Mouse (Mus musculus): ENCODE measurements around the gene Plcl1. TPM values are rescaled to one million over a fixed set of nuclear protein-coding genes. Genes with fewer than 3 reads are reported as not detected.
A peak's percentile ranks its signal among the peaks of the same experiment; 100 is the strongest.

Plcl1 gene
- total and polyA plus RNA-seq, 3 experiments, result 0.08 to 0.41 (median 0.13) TPM

DNA sequence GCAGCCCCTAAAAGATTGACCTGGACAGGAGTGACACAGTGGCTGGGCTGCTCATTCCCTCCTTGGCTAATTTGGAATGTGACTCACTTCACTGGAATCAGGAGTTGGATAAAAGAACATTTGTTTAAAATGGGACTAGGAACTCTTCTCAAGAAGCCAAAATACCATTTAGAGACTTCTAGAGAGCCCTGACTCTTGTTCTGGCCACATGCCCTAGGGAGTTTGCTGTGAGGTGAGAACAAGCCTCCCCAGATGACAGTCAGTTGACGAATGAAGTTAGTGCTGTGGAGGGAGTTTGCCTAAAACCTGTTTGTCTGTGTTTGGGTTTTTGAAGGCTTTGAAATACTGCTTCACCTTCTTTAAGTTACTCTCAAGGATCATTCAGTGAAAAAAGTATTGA is 128.1 kb downstream of the Plcl1 start:
- Histone ChIP-seq H3K9ac (ENCODE audit: insufficient read depth, low read depth) (no peak overlapping the region), H3K36me3 (replicated peaks in 1 of 2; ENCODE audit: control insufficient read depth in 1 of 2, insufficient read depth in 1 of 2, low read length in 1 of 2) (no peaks in the 10 kb centered on the region), H3K27ac (ENCODE audit: insufficient read depth, low read depth) (no peak overlapping the region), H3K4me1 (ENCODE audit: control insufficient read depth in 1 of 2, insufficient read depth in 2 of 2) (no peaks in the 10 kb centered on the region), H3K4me2 (ENCODE audit: insufficient read depth, low read depth, poor library complexity, severe bottlenecking) (no peak overlapping the region), H3K79me2 (replicated peaks; ENCODE audit: control insufficient read depth, extremely low read depth, insufficient read depth, poor library complexity, severe bottlenecking) (no peaks in the 10 kb centered on the region), H3K4me3 (replicated peaks in 1 of 3; ENCODE audit: low read depth in 2 of 3, low read length in 2 of 3, poor library complexity in 1 of 3) (no peak overlapping the region), H3K27me3 (replicated peaks) (no peaks in the 10 kb centered on the region), H3K9me3 (replicated peaks; ENCODE audit: low read length) (no peaks in the 10 kb centered on the region)
- in situ Hi-C loops (cut with MboI; ENCODE audit: low pct_ligation_motif_present, low pct_unique_long_range_greater_than_20kb, low sequenced_read_pairs) (no loop called here), dilution Hi-C loops (cut with MboI; ENCODE audit: extremely low pct_ligation_motif_present, extremely low pct_unique_long_range_greater_than_20kb, low sequenced_read_pairs) (no loop called here)
- no peak for DNase-seq (ENCODE audit: extremely low read depth)
- no peak for TF ChIP-seq ZNF384 (IDR thresholded peaks at IDR 0.05; ENCODE audit: low read depth, low read length)
- no peak for TF ChIP-seq E2F4 (IDR thresholded peaks at IDR 0.05; ENCODE audit: insufficient replicate concordance, low read depth, low read length)
- no peak for TF ChIP-seq USF2 (conservative IDR thresholded peaks at IDR 0.05; ENCODE audit: low read depth, low read length)
- TF ChIP-seq JUND (conservative IDR thresholded peaks at IDR 0.05; ENCODE audit: low read depth, low read length), result no peak

- Histone ChIP-seq H3K4me1 (ENCODE audit: control insufficient read depth in 1 of 2, insufficient read depth in 2 of 2) (peaks cover 0 to 8% of the 10 kb centered on the region in 2 experiments; a peak in 2 of 4 replicates), H3K9ac (ENCODE audit: insufficient read depth, low read depth) (no peak overlapping the region), H3K27me3 (replicated peaks) (no peaks in the 10 kb centered on the region), H3K36me3 (replicated peaks in 1 of 2; ENCODE audit: control insufficient read depth in 1 of 2, insufficient read depth in 1 of 2, low read length in 1 of 2) (no peaks in the 10 kb centered on the region), H3K4me3 (replicated peaks in 1 of 3; ENCODE audit: low read depth in 2 of 3, low read length in 2 of 3, poor library complexity in 1 of 3) (no peak overlapping the region), H3K4me2 (ENCODE audit: insufficient read depth, low read depth, poor library complexity, severe bottlenecking) (no peak overlapping the region), H3K9me3 (replicated peaks; ENCODE audit: low read length) (no peaks in the 10 kb centered on the region), H3K79me2 (replicated peaks; ENCODE audit: control insufficient read depth, extremely low read depth, insufficient read depth, poor library complexity, severe bottlenecking) (no peaks in the 10 kb centered on the region), H3K27ac (ENCODE audit: insufficient read depth, low read depth) (no peak overlapping the region)
- in situ Hi-C loops (cut with MboI; ENCODE audit: low pct_ligation_motif_present, low pct_unique_long_range_greater_than_20kb, low sequenced_read_pairs), result no loop called here
- dilution Hi-C loops (cut with MboI; ENCODE audit: extremely low pct_ligation_motif_present, extremely low pct_unique_long_range_greater_than_20kb, low sequenced_read_pairs), result no loop called here
- no peak for DNase-seq (ENCODE audit: extremely low read depth)
- TF ChIP-seq TCF12 (IDR thresholded peaks at IDR 0.05; ENCODE audit: low read depth, low read length) (no peak), USF2 (conservative IDR thresholded peaks at IDR 0.05; ENCODE audit: low read depth, low read length) (no peak), EP300 (IDR thresholded peaks at IDR 0.05; ENCODE audit: low read length) (no peak), ZMIZ1 (IDR thresholded peaks at IDR 0.05; ENCODE audit: low read depth, low read length) (no peak), KAT2A (IDR thresholded peaks at IDR 0.05; ENCODE audit: insufficient replicate concordance, low read length) (no peak), USF1 (IDR thresholded peaks at IDR 0.05; ENCODE audit: low read depth, low read length) (no peak)
Observed at GRCm38 (mm10) chr1:55554405-55554804, 148.7 kb downstream of the Plcl1 start.

DNA sequence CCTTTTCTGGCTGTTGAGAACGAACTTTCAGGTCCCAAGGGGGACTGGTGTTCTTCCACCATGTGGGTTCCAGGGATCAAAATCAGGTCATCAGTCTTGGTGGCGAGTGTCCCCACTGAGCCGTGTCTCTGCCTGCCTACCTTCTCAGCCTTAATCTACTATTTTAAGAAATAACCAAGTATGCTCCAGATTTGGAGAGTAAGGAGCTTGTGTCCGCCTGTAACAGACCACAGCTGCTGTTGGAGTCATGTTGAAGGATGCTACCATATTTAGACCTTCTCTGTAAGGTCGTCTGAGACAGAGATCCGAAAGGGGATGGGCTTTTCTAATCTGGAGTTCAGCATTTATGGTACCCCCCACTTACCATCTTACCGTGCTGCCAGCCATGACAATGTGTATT is 152.2 kb downstream of the Plcl1 start:
- Histone ChIP-seq H3K9ac (ENCODE audit: insufficient read depth, low read depth) (no peak overlapping the region), H3K27ac (ENCODE audit: insufficient read depth, low read depth) (no peak overlapping the region), H3K79me2 (replicated peaks; ENCODE audit: control insufficient read depth, extremely low read depth, insufficient read depth, poor library complexity, severe bottlenecking) (no peaks in the 10 kb centered on the region), H3K36me3 (replicated peaks in 1 of 2; ENCODE audit: control insufficient read depth in 1 of 2, insufficient read depth in 1 of 2, low read length in 1 of 2) (no peaks in the 10 kb centered on the region), H3K4me1 (ENCODE audit: control insufficient read depth in 1 of 2, insufficient read depth in 2 of 2) (peaks cover 0 to 8% of the 10 kb centered on the region in 2 experiments; a peak in 2 of 4 replicates), H3K4me2 (ENCODE audit: insufficient read depth, low read depth, poor library complexity, severe bottlenecking) (no peak overlapping the region), H3K27me3 (replicated peaks) (no peaks in the 10 kb centered on the region), H3K9me3 (replicated peaks; ENCODE audit: low read length) (no peaks in the 10 kb centered on the region), H3K4me3 (replicated peaks in 1 of 3; ENCODE audit: low read depth in 2 of 3, low read length in 2 of 3, poor library complexity in 1 of 3) (no peak overlapping the region)
- peak; percentile 33 for DNase-seq (ENCODE audit: extremely low read depth)
- dilution Hi-C loops (cut with MboI; ENCODE audit: extremely low pct_ligation_motif_present, extremely low pct_unique_long_range_greater_than_20kb, low sequenced_read_pairs) (no loop called here), in situ Hi-C loops (cut with MboI; ENCODE audit: low pct_ligation_motif_present, low pct_unique_long_range_greater_than_20kb, low sequenced_read_pairs) (no loop called here)
- TF ChIP-seq TBP (conservative IDR thresholded peaks at IDR 0.05; ENCODE audit: low read depth, low read length), result no peak
- no peak for TF ChIP-seq USF2 (conservative IDR thresholded peaks at IDR 0.05; ENCODE audit: low read depth, low read length)
- TF ChIP-seq MAFK (IDR thresholded peaks at IDR 0.05; ENCODE audit: insufficient replicate concordance, low read length), result no peak
- no peak for TF ChIP-seq KAT2A (IDR thresholded peaks at IDR 0.05; ENCODE audit: insufficient replicate concordance, low read length)
- TF ChIP-seq SIN3A (IDR thresholded peaks at IDR 0.05; ENCODE audit: low read length), result no peak
- no peak for TF ChIP-seq TCF12 (IDR thresholded peaks at IDR 0.05; ENCODE audit: low read depth, low read length)
- TF ChIP-seq ZMIZ1 (IDR thresholded peaks at IDR 0.05; ENCODE audit: low read depth, low read length), result no peak
- no peak for TF ChIP-seq ZNF384 (IDR thresholded peaks at IDR 0.05; ENCODE audit: low read depth, low read length)
- TF ChIP-seq BHLHE40 (IDR thresholded peaks at IDR 0.05; ENCODE audit: low read depth, low read length), result no peak
- no peak for TF ChIP-seq USF1 (IDR thresholded peaks at IDR 0.05; ENCODE audit: low read depth, low read length)
- no peak for TF ChIP-seq EP300 (IDR thresholded peaks at IDR 0.05; ENCODE audit: low read length)
- TF ChIP-seq ELF1 (IDR thresholded peaks at IDR 0.05; ENCODE audit: low read depth, low read length), result no peak
- TF ChIP-seq HCFC1 (IDR thresholded peaks at IDR 0.05; ENCODE audit: low read depth, low read length), result no peak
- TF ChIP-seq CHD1 (IDR thresholded peaks at IDR 0.05; ENCODE audit: low read depth, low read length), result no peak
- no peak for TF ChIP-seq IRF4 (IDR thresholded peaks at IDR 0.05; ENCODE audit: low read depth, low read length)
- no peak for TF ChIP-seq SMC3 (IDR thresholded peaks at IDR 0.05; ENCODE audit: low read depth, low read length)
- no peak for TF ChIP-seq JUN (IDR thresholded peaks at IDR 0.05; ENCODE audit: insufficient read depth, low read depth, low read length)
- no peak for TF ChIP-seq RAD21 (IDR thresholded peaks at IDR 0.05; ENCODE audit: low read depth, low read length)

Measured in CH12.LX (cell line).